In the genomic region with DNA sequence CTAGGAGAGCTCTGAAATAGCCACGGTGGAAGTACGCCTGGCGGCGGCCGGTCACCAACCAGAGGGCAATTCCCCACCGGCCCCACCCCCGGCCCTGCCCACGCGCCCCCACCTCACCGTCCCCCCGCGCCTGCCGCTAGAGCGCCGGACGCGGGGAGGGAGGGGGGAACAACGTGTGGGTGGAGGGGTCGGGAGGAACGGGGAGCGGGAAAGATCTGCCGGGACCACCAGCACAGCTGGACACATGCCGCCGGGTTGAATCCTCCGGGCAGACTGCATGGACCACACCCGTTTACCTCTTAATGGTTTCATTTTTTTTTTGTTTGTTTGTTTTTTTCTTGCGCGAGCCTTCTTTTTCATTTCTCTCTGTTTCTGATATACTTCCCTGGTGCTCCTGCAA, we compare ENCODE assay signal across 8 mouse cellular contexts.
DNase-seq lines count a peak whose midpoint lies in the region; ATAC-seq lines count a peak whose summit lies in the region.

No protein-coding gene starts in this region.

- ATAC-seq in erythroblast, adult 5-6 weeks (replicated peaks; ENCODE audit: low FRiP score, poor library complexity, severe bottlenecking): peak; percentile 99
- peak; percentile 76 for ATAC-seq in hindbrain, embryonic 13.5 days (ENCODE audit: low FRiP score)
- peak; percentile 100 for ATAC-seq in liver, embryonic 11.5 days (replicated peaks; ENCODE audit: low FRiP score)
- peak; percentile 99 for ATAC-seq in monocyte, adult 5-6 weeks (replicated peaks; ENCODE audit: insufficient number of reproducible peaks, low FRiP score, low TSS enrichment, poor library complexity, severe bottlenecking)
- peak; percentile 100 for ATAC-seq in stomach, embryonic 15.5 days (ENCODE audit: insufficient read depth, low FRiP score, low read depth)

- no peak overlapping the region for H3K4me2 ChIP-seq in hindbrain, embryonic 13.5 days
- H3K4me2 ChIP-seq in liver, embryonic 11.5 days: no peak overlapping the region
- H3K4me2 ChIP-seq in stomach, embryonic 15.5 days: no peak overlapping the region

- peak; percentile 13 for DNase-seq in kidney, adult 18-20 months
- DNase-seq in kidney, adult 11 months: no peak
- peak; percentile 48 for DNase-seq in adrenal gland, postnatal 4 days (ENCODE audit: low spot score in 2 of 2)
- DNase-seq in liver, embryonic 11.5 days (ENCODE audit: low spot score): peak; percentile 96

- peaks cover 10% of the 10 kb centered on the region for H3K9me3 ChIP-seq in hindbrain, embryonic 13.5 days
- no peaks in the 10 kb centered on the region for H3K9me3 ChIP-seq in liver, embryonic 11.5 days (ENCODE audit: control insufficient read depth, low read length)
- H3K9me3 ChIP-seq in stomach, embryonic 15.5 days: no peaks in the 10 kb centered on the region

- no peaks in the 10 kb centered on the region for H3K27me3 ChIP-seq in hindbrain, embryonic 13.5 days
- no peaks in the 10 kb centered on the region for H3K27me3 ChIP-seq in liver, embryonic 11.5 days (replicated peaks; ENCODE audit: control insufficient read depth, insufficient read depth, low read length)
- 0 out of 2 replicates have a peak, but pooled peaks cover 3% of the 10 kb centered on the region for H3K27me3 ChIP-seq in stomach, embryonic 15.5 days (replicated peaks)

- H3K9ac ChIP-seq in hindbrain, embryonic 13.5 days: no peak overlapping the region
- H3K9ac ChIP-seq in liver, embryonic 11.5 days (ENCODE audit: low read depth, low read length): no peak overlapping the region
- no peak overlapping the region for H3K9ac ChIP-seq in stomach, embryonic 15.5 days

- no peaks in the 10 kb centered on the region for H3K4me1 ChIP-seq in hindbrain, embryonic 13.5 days (replicated peaks)
- H3K4me1 ChIP-seq in liver, embryonic 11.5 days (replicated peaks; ENCODE audit: control insufficient read depth, insufficient read depth, low read length): no peaks in the 10 kb centered on the region
- H3K4me1 ChIP-seq in stomach, embryonic 15.5 days: no peaks in the 10 kb centered on the region

- H3K36me3 ChIP-seq in hindbrain, embryonic 13.5 days: no peaks in the 10 kb centered on the region
- H3K36me3 ChIP-seq in liver, embryonic 11.5 days (ENCODE audit: control insufficient read depth, insufficient read depth, low read length): no peaks in the 10 kb centered on the region
- no peaks in the 10 kb centered on the region for H3K36me3 ChIP-seq in stomach, embryonic 15.5 days

- 38% methylated on average over 28 of the region's 28 CpGs for WGBS in hindbrain, embryonic 13.5 days
- WGBS in liver, embryonic 11.5 days: 47% methylated on average over 28 of the region's 28 CpGs
- WGBS in stomach, embryonic 15.5 days: 38% methylated on average over 28 of the region's 28 CpGs

- no peak overlapping the region for H3K27ac ChIP-seq in hindbrain, embryonic 13.5 days
- H3K27ac ChIP-seq in liver, embryonic 11.5 days (ENCODE audit: low read depth, low read length): no peak overlapping the region
- no peak overlapping the region for H3K27ac ChIP-seq in stomach, embryonic 15.5 days

- no peak overlapping the region for H3K4me3 ChIP-seq in hindbrain, embryonic 13.5 days
- no peak overlapping the region for H3K4me3 ChIP-seq in liver, embryonic 11.5 days (ENCODE audit: low read depth, low read length)
- no peak overlapping the region for H3K4me3 ChIP-seq in stomach, embryonic 15.5 days (replicated peaks)
